12 mouse cellular contexts compared by ENCODE assay signal in the genomic region with DNA sequence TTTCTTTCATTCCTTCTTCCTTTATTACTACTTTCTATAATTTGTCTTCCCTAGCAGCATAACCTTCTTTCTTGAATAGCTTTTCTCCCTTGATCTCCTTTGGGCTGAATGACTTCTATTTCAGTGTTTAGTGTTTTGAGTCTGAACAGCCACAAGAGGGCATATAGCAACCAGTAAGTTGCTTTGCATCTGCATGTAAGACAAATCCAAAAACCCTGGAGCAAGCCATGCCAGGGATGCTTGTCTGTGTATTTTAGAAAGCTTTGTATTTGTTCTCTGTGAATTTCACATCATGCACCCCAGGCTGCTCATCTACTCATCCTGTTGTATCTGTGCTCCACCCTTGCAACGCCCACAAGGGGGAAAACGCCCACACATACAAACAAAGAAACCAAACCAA. TPM values are rescaled to one million over a fixed set of nuclear protein-coding genes. Genes with fewer than 3 reads are reported as not detected.
DNase-seq lines count a peak whose midpoint lies in the region; ATAC-seq and TF ChIP-seq lines count a peak whose summit lies in the region.
"Had no signal": no experiment of that assay in that cellular context is flagged by ENCODE, and none has a peak within 500 bp of the region (broad histone marks: within the 10 kb centered on the region; RNA-seq: fewer than 3 reads in every experiment).

No protein-coding gene starts in this region.

- peak; percentile 11 to 69 (median 15); a peak in 3 of 6 replicates for TF ChIP-seq CTCF in MEL (IDR thresholded peaks at IDR 0.05 in 2 of 3, conservative IDR thresholded peaks at IDR 0.05 in 1 of 3; ENCODE audit: control insufficient read depth in 1 of 3, insufficient read depth in 1 of 3, low read depth in 2 of 3, low read length in 3 of 3, poor library complexity in 1 of 3, severe bottlenecking in 1 of 3)

- H3K4me3 ChIP-seq in MEL (ENCODE audit: control insufficient read depth in 1 of 2, insufficient read depth in 1 of 2, low read depth in 2 of 2, low read length in 2 of 2), result no peak overlapping the region
- H3K4me3 ChIP-seq: midbrain, embryonic 12.5 days had no signal

- peak; percentile 7 for DNase-seq in layer of hippocampus, adult 9-10 months (ENCODE audit: low spot score)
- no peak for DNase-seq in layer of hippocampus, postnatal 36 days
- DNase-seq in MEL (ENCODE audit: low read depth, low spot score), result peak; percentile 48
- DNase-seq in adrenal gland, postnatal 36 days, result no peak
- DNase-seq: adrenal gland, postnatal 25 days had no signal

- H3K9ac ChIP-seq in MEL (ENCODE audit: control insufficient read depth, low read depth, low read length, poor library complexity, severe bottlenecking), result no peak overlapping the region
- H3K9ac ChIP-seq: midbrain, embryonic 12.5 days had no signal

- peak; percentile 81 for TF ChIP-seq RAD21 in MEL (IDR thresholded peaks at IDR 0.05; ENCODE audit: low read depth, low read length)

- H3K27me3 ChIP-seq in MEL (ENCODE audit: control insufficient read depth in 1 of 2, insufficient read depth in 2 of 2, low read length in 2 of 2), result no peaks in the 10 kb centered on the region
- H3K27me3 ChIP-seq: midbrain, embryonic 12.5 days had no signal

- no peak for TF ChIP-seq POLR2A in MEL (IDR thresholded peaks at IDR 0.05; ENCODE audit: control insufficient read depth in 1 of 2, insufficient read depth in 1 of 2, low read depth in 1 of 2, low read length in 2 of 2, poor library complexity in 1 of 2)

- no peaks in the 10 kb centered on the region for H3K9me3 ChIP-seq in MEL (replicated peaks; ENCODE audit: insufficient read depth, low read length)
- H3K9me3 ChIP-seq: midbrain, embryonic 12.5 days had no signal

- ATAC-seq in CD4-positive, CD25-positive, alpha-beta regulatory T cell, adult 4 months, result peak; percentile 38
- peak; percentile 29 for ATAC-seq in inflammation-experienced regulatory T-cells, adult 6 months
- no peak for ATAC-seq in granulocyte monocyte progenitor cell, adult 5-6 weeks (replicated peaks; ENCODE audit: poor library complexity, severe bottlenecking)

- no peak overlapping the region for H3K27ac ChIP-seq in MEL (ENCODE audit: control insufficient read depth, low read depth, low read length)
- H3K27ac ChIP-seq: midbrain, embryonic 12.5 days had no signal

- no peak for TF ChIP-seq EP300 in MEL (IDR thresholded peaks at IDR 0.05; ENCODE audit: low read depth in 1 of 2, low read length in 2 of 2)

- no peaks in the 10 kb centered on the region for H3K36me3 ChIP-seq in MEL (ENCODE audit: control insufficient read depth in 1 of 2, insufficient read depth in 2 of 2, low read length in 2 of 2)
- H3K36me3 ChIP-seq: midbrain, embryonic 12.5 days had no signal

- H3K4me1 ChIP-seq in MEL (ENCODE audit: control insufficient read depth in 1 of 2, insufficient read depth in 2 of 2, low read length in 2 of 2), result no peaks in the 10 kb centered on the region
- H3K4me1 ChIP-seq: midbrain, embryonic 12.5 days had no signal

- H3K79me2 ChIP-seq in MEL (ENCODE audit: control insufficient read depth, insufficient read depth, low read length, poor library complexity), result no peaks in the 10 kb centered on the region

TF ChIP-seq in MEL, 35 proteins besides CTCF, POLR2A, EP300 and RAD21:
- TF ChIP-seq ZC3H11A (IDR thresholded peaks at IDR 0.05; ENCODE audit: low read depth, low read length), result peak; percentile 58; the same call in 1 of the 2 replicates
- peak; percentile 81 for TF ChIP-seq SMC3 (IDR thresholded peaks at IDR 0.05; ENCODE audit: low read depth, low read length)
- TF ChIP-seq NELFE (IDR thresholded peaks at IDR 0.05; ENCODE audit: low read depth, low read length), result no peak

RNA-seq across cellular contexts. Expression of gene Fpr3, which starts 11.6 kb away (rescaled TPM):
- total RNA-seq in layer of hippocampus, postnatal 36 days (2021), result not detected
- not detected for polyA plus RNA-seq in CD4-positive, CD25-positive, alpha-beta regulatory T cell, adult 4 months (2017; shearing (Covaris generic))
- not detected in 2 replicates for total RNA-seq in MEL (2012; rRNA removed)
- polyA plus RNA-seq in MEL (2012; ENCODE audit: insufficient read depth in 1 of 2, insufficient read length in 2 of 2, low read depth in 1 of 2, low replicate concordance in 2 of 2, missing spikeins in 1 of 2), result not detected
- not detected for polyA plus RNA-seq in inflammation-experienced regulatory T-cells, adult 6 months (2017; shearing (Covaris generic))
- not detected for total RNA-seq in adrenal gland, postnatal 36 days (2021)
- not detected in 2 replicates for total RNA-seq in granulocyte monocyte progenitor cell, adult 5-6 weeks (2014; fragmentation: Nextera tagmentation)
- not detected in 2 replicates for total RNA-seq in granulocyte monocyte progenitor cell, adult 5-6 weeks (2017)
- total RNA-seq: adrenal gland, postnatal 25 days; gastrocnemius, adult 8-10 months; left cerebral cortex, postnatal 25 days had no signal
- polyA plus RNA-seq: cortical plate, adult 2 months; midbrain, embryonic 12.5 days had no signal

RNA-seq across cellular contexts. Expression of gene Fpr2, which starts 11.6 kb away (rescaled TPM):
- total RNA-seq in layer of hippocampus, postnatal 36 days (2021), result not detected
- under 1 TPM in 1 of 2 experiments, not detected in 1; 0.62 TPM for polyA plus RNA-seq in CD4-positive, CD25-positive, alpha-beta regulatory T cell, adult 4 months (2017; shearing (Covaris generic))
- not detected in 2 replicates for total RNA-seq in MEL (2012; rRNA removed)
- polyA plus RNA-seq in MEL (2012; ENCODE audit: insufficient read depth in 1 of 2, insufficient read length in 2 of 2, low read depth in 1 of 2, low replicate concordance in 2 of 2, missing spikeins in 1 of 2), result not detected
- polyA plus RNA-seq in inflammation-experienced regulatory T-cells, adult 6 months (2017; shearing (Covaris generic)), result under 1 TPM in 2 of 3 experiments, not detected in 1; 0.34 to 0.64 TPM
- total RNA-seq in adrenal gland, postnatal 36 days (2021), result not detected
- total RNA-seq in granulocyte monocyte progenitor cell, adult 5-6 weeks (2014; fragmentation: Nextera tagmentation), result not detected in 2 replicates
- total RNA-seq in granulocyte monocyte progenitor cell, adult 5-6 weeks (2017), result 3.5 and 5.0 TPM in 2 replicates
- total RNA-seq: adrenal gland, postnatal 25 days; gastrocnemius, adult 8-10 months; left cerebral cortex, postnatal 25 days had no signal
- polyA plus RNA-seq: midbrain, embryonic 12.5 days had no signal

RNA-seq across cellular contexts. Expression of gene Fpr1, which starts 15.5 kb away (rescaled TPM):
- total RNA-seq in layer of hippocampus, postnatal 36 days (2021), result not detected
- polyA plus RNA-seq in CD4-positive, CD25-positive, alpha-beta regulatory T cell, adult 4 months (2017; shearing (Covaris generic)), result not detected
- total RNA-seq in MEL (2012; rRNA removed), result not detected in 2 replicates
- polyA plus RNA-seq in MEL (2012; ENCODE audit: insufficient read depth in 1 of 2, insufficient read length in 2 of 2, low read depth in 1 of 2, low replicate concordance in 2 of 2, missing spikeins in 1 of 2), result not detected
- under 1 TPM in 1 of 3 experiments, not detected in 2; 0.72 TPM for polyA plus RNA-seq in inflammation-experienced regulatory T-cells, adult 6 months (2017; shearing (Covaris generic))
- total RNA-seq in adrenal gland, postnatal 36 days (2021), result not detected
- not detected in 2 replicates for total RNA-seq in granulocyte monocyte progenitor cell, adult 5-6 weeks (2014; fragmentation: Nextera tagmentation)
- total RNA-seq in granulocyte monocyte progenitor cell, adult 5-6 weeks (2017), result 1.1 and 2.9 TPM in 2 replicates
- total RNA-seq: gastrocnemius, adult 8-10 months; left cerebral cortex, postnatal 25 days had no signal
- polyA plus RNA-seq: cortical plate, adult 2 months; midbrain, embryonic 12.5 days had no signal

RNA-seq across cellular contexts. Expression of gene Has1, which starts 44.3 kb away (rescaled TPM):
- under 1 TPM; 0.32 to 0.61 TPM for total RNA-seq in layer of hippocampus, postnatal 36 days (2021)
- not detected for polyA plus RNA-seq in CD4-positive, CD25-positive, alpha-beta regulatory T cell, adult 4 months (2017; shearing (Covaris generic))
- not detected in 2 replicates for total RNA-seq in MEL (2012; rRNA removed)
- under 1 TPM in 1 of 2 experiments, not detected in 1; 0.13 TPM for polyA plus RNA-seq in MEL (2012; ENCODE audit: insufficient read depth in 1 of 2, insufficient read length in 2 of 2, low read depth in 1 of 2, low replicate concordance in 2 of 2, missing spikeins in 1 of 2)
- polyA plus RNA-seq in inflammation-experienced regulatory T-cells, adult 6 months (2017; shearing (Covaris generic)), result under 1 TPM in 1 of 3 experiments, not detected in 2; 0.12 TPM
- total RNA-seq in adrenal gland, postnatal 36 days (2021), result under 1 TPM; 0.13 to 0.26 TPM
- total RNA-seq in granulocyte monocyte progenitor cell, adult 5-6 weeks (2014; fragmentation: Nextera tagmentation), result not detected in 2 replicates
- total RNA-seq in granulocyte monocyte progenitor cell, adult 5-6 weeks (2017), result not detected in 2 replicates
- total RNA-seq: adrenal gland, postnatal 25 days had no signal

Comparison
In these comparisons a context has a peak if more than half of its experiments do, and no peak if none do; other contexts are left out.
1. DNase-seq: peak in layer of hippocampus, adult 9-10 months (single experiment) and MEL (single experiment); none in layer of hippocampus, postnatal 36 days (0 of 2) and adrenal gland, postnatal 36 days (0 of 2).